Mouse (Mus musculus) cerebellum, postnatal 36 days (tissue): ENCODE results near the gene Cflar.

ENCODE experiments used
- DNase-seq, 2 experiments: peaks; one replicate each; pipeline ENCODE4 v3.0.0; 2021 to 2022; ENCODE audit warnings: mixed read lengths in 2 of 2

Cflar gene

DNA sequence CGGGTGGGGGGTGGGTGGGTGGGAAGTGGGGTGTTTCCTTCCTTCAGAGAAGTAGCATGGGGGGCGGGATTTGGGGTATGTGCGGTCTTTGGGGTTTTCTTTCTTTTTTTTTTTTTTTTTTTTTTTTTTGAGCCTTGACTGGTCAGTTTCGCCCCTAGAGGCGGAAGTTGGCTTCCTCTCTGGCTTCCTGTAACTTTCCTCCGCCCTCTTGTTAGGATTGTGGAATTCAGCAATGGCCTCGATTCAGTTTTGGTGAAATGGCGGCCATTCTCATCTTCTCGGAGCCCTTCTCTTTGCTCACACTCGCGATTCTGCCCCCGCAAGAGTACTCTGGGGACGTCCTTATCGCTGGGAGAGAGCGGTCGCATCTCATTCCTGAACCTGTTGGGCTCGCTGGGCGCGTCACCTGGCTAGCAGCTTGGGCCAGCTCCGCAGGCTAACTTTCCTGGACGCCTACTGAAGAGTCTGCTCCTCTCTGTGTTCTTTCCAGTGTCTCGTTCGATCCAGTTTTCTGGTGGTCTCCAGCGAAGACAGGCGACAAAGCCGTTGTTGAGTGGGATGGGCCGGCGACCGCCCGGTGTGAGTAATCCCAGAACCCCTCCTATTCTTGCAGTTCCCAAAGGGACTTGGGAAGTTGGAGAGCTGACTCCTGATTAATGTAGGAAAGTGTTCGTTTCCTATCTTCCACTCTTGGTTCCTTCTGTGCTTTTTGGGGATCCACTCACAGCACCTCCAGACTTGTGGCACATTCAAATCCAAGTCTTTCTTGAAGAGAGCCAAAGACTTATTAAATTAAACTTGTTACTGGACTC, 2.0 kb downstream of the Cflar start:
- DNase-seq, result peak; percentile 52 to 67

DNA sequence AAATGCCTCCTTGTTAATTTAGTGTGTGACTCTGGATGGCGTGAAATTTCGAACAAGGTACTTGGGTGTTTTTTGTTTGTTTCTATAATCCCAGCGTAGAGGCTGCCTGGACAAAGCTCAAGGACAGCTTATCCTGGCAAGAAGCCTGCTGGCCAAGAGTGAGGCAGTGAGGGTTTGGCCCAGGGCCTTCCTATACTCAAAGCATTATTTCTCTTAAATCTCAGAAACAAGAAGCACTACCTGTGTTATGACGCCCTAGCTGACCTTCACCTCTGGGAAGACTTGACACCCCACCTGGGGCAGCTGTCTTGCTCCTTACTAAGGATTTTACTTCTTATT, 2.6 kb downstream of the Cflar start:
- DNase-seq, result peak; percentile 74 to 83

- no peak for DNase-seq
Observed at GRCm38 (mm10) chr1:58714361-58714760, 3.1 kb downstream of the Cflar start.

DNA sequence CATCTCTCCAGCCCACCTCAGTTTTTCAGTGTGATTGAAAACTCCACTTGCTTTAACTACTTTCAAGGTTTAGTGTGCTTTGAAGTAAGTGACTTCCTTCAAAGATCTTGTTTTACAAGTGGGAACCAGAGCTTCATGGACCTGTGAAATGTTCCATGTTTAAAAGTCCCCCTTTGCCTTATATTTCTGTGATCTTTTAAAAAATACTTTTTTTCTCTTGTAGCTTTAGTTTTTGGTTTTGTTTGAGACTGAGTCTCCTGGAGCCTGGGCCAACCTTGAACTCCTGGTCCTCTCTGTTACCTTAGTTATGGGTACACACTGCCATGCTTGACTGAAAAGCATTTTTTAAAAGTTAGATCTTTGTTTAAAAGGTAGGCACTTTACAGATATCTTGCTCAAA, 4.2 kb downstream of the Cflar start:
- DNase-seq, result no peak

- no peak for DNase-seq
Observed at GRCm38 (mm10) chr1:58716162-58716882, 5.0 kb downstream of the Cflar start.

DNA sequence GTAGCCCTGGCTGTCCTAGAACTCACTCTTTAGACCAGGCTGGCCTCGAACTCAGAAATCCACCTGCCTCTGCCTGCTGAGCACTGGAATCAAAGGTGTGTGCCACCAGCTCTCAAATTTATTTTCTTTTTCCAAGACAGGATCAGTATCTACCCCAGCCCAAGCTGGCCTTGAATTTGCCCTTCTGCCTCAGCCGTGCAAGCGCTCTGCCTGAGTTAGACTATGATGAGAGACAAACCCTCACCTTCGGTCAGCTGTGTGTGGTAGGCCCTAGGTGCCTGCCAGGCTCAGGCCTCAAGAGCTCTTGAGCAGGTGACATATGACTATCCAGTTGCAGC, 5.5 kb downstream of the Cflar start:
- DNase-seq, result no peak

- no peak for DNase-seq
Observed at GRCm38 (mm10) chr1:58717589-58718270, 6.4 kb downstream of the Cflar start.

DNA sequence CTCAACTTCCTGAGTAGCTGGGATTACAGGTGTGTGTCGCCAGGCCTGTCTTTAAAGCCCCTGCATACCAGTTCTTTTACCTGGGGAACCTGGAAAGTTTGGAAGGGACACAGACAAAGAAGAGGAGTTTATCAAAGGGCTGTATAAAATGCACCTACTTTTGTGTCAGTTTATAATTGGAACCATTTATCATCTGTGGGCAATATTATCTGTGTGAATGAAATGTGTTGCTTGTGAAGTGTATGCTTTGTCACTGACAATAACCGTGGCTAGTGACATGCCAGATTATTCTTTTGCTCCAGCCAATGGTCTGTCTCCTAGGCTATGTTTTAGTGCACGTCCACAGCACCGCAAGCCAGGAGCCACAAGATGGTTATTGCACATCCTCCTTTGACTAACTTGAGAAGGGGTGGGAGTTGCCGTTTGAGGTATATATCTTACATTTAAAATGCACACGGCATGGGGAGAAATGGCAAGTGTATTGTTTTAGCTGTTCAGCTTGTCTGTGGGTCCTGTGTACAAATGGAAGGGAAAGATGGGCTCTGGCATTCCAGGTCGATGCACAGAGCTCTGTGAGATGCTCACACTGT, 8.1 kb downstream of the Cflar start:
- DNase-seq, result no peak

- no peak for DNase-seq
Observed at GRCm38 (mm10) chr1:58720090-58720489, 8.8 kb downstream of the Cflar start.

GRCm38 (mm10) chr1:58720988-58721387, 9.7 kb downstream of the Cflar start:
- DNase-seq, result no peak

DNA sequence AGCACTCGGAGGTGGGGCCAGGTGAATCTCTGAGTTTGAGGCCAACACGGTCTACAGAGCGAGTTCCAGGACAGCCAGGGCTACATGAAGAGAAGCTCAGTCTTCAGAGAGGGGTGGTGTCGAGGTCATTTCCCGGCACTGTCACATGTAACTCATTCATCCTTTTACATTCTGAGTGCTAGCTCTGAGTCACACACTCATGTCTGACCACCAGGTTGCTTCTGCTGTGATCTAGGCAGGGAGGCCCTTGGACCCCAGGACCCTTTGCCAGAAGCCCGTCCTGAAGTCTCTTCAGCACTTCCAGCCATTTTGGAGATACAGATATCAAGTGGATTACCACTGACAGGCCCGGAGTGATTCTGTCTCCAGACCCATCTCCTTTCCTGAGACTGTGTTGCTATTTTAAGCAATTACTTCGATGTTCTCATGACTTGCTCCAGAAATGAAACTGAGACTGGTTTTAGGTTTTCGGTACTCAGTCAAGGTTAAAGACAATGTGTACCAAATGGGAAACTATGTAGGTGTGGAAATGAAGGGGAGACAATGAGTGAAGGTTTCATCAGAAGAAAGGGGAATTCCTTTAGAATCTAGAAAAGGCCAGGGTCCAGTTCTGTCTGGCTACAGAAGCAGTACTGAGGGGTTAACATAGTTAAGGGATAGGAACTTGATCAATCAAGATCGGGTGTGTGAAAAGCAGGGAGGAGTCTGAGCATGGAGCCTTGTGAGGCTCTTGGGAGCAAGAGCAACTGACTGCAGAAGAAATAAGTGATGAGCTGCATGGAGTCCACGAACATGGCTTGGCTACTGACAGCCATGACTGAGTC, 11.0 kb downstream of the Cflar start:
- DNase-seq, result no peak

- no peak for DNase-seq
Observed at GRCm38 (mm10) chr1:58723062-58723808, 11.9 kb downstream of the Cflar start.

DNA sequence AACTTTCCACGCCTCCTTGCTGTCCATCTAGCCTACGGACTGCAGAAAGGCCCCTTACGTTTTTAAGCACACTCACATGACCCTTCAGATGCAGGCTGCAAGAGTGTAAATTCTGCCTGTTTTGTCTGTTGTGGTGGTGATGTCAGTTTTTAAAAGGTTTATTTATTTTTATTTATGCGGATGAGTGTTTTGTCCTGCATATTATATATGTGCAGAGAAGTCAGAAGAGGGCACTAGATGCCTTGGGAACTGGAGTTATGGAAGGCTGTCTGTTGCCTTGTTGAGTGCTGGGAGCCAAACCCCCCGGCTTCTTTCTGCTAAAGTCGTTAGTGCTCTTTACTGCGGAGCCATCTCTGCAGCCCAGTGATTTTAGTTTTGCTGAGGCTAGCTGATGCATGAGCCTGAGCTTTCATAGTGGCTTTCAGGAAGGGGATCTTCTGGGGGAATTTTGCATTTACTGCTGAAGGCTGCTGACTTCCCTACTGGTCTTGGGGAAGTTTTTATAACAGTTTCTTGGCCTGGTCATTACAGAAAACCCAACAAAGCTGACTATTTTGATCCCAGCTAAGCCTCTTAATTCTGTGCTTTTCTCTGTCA, 12.6 kb downstream of the Cflar start:
- DNase-seq, result no peak

DNA sequence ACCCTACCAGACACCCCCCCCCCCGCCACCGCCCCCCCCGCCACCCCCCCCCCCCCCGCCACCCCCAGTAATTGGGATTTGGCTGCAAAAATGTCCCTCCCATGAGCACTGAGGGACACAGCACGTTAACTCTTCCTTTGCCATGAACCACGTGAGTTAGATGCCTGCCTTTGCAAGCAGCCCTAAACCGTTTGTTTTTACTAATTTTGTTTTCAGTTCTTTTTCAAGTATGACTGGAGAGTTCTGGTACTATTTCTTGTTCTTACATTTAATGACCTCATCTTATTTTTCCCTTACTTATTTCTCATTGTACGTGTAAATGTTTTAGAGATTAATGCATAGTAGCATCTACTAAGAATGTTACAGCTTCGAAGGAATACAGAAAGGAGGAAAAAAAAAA, 13.2 kb downstream of the Cflar start:
- no peak for DNase-seq

GRCm38 (mm10) chr1:58725095-58725494, 13.8 kb downstream of the Cflar start:
- DNase-seq, result no peak

DNA sequence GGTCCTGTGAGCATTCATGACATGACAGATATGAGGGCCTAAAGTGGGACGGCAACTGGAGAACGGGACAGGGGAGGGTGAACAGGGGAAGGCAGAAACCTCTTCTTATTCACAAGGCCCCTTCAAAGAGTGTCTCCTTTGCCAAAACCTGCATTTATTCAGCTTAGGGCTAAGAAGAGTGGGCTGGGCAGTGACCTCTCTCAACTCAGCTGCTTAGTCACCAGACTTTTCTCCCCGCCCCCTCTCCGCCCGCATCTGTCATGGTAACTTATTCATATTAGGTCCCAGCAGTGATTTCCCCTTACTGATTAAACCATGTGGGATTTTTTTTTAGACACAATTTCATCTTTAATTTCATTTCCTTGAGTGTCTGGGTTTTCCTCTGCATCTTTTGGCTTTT, 14.5 kb downstream of the Cflar start:
- DNase-seq, result no peak

- no peak for DNase-seq
Observed at GRCm38 (mm10) chr1:58727019-58727746, 15.9 kb downstream of the Cflar start.

DNA sequence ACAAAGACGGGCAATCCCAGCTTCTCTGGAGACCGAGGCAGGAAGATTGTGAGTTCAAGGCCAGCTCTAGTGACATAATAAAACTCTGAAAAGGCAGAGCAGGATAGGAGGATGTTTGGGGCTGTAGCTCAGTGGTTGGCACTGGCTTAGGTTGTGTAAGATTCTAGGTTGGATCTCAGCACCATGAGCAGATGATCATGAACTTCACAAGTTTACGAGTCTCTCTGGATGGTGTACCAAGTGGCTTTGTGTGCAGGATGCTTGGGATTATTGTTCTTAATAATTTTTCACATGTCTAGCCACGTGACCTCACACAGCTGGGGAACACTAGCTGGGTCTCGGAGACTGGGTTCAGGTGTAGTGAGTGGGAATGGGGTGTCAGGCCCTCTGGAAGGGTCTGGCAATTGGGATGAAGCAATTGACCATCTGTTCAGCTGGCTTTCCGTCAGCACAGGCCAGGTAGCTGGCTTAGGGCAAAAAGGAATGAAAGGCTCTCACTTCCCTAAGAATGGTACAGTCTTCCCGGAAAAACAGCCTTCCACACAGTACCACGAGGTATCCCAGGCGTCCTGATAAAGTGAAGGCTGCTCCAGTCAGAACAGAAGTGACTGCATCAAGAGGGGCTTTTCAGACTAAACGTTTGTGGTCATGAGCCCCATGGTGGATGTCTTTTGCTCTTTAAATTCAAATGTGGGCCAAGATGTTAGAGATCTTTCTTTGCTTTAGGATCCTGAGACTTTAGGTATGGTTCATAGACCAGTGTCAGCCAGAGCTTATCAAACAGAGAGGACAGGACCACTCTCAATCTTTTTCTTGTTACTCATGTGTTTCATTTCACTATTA, 16.7 kb downstream of the Cflar start:
- peak; percentile 70 to 74 for DNase-seq

- DNase-seq, result no peak
Observed at GRCm38 (mm10) chr1:58728590-58728868, 17.2 kb downstream of the Cflar start.

DNA sequence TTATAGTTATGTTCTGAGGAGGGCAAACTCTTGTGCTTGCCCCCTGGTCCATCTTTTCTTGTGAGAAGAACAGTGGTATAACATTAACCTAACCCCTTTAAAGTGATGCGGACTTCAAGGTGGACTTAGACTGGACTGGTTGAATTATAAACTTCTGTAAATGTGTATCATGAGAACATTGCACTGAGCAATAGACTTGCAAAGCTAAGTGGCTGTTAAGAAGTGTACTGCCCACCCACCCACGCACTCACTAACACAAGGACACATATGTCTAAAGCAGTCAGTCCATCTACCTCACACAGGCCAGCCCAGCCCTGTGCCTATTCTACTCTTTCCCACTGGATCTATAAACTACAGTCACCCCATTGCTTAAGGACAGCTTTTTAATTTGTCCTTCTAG, 22.3 kb downstream of the Cflar start:
- DNase-seq, result no peak
